Mouse (Mus musculus) erythroblast, embryonic 14.5 days (primary cell): ENCODE measurements around the gene Zc3h18. TPM values are rescaled to one million over a fixed set of nuclear protein-coding genes. Genes with fewer than 3 reads are reported as not detected.
A peak's percentile ranks its signal among the peaks of the same experiment; 100 is the strongest.

Experiments
- H3K27me3 ChIP-seq: 2 replicates; pipeline ENCODE4 v1.6.1; 2012; ENCODE audit warnings: inconsistent platforms; ENCODE audit not compliant: control insufficient read depth
- H3K36me3 ChIP-seq: 2 replicates; pipeline ENCODE4 v1.6.1; 2012; ENCODE audit warnings: mild to moderate bottlenecking, inconsistent platforms; ENCODE audit not compliant: control insufficient read depth
- H3K4me1 ChIP-seq: 2 replicates; pipeline ENCODE4 v1.6.1; 2012; ENCODE audit warnings: inconsistent platforms; ENCODE audit not compliant: control insufficient read depth
- H3K4me3 ChIP-seq: replicated peaks from 2 replicates; pipeline ENCODE3; 2012; ENCODE audit warnings: moderate library complexity, mild to moderate bottlenecking, inconsistent platforms
- H3K9me3 ChIP-seq: 2 replicates; pipeline ENCODE4 v1.6.1; 2012; ENCODE audit warnings: low read length, inconsistent platforms, mixed read lengths; ENCODE audit not compliant: control insufficient read depth
- GATA1 ChIP-seq: IDR thresholded peaks from 2 replicates; pipeline ENCODE4 v1.6.1; 2012; ENCODE audit warnings: low read length, inconsistent platforms, mixed read lengths
- TAL1 ChIP-seq: IDR thresholded peaks from 3 replicates; pipeline ENCODE4 v1.6.1; 2012; ENCODE audit warnings: low read length, inconsistent platforms, mixed read lengths
- polyA plus RNA-seq: library from polyadenylated mRNA; stranded (reverse); fragments of >175 nt; gene quantifications from 2 replicates; pipeline ENCODE4 v1.2.3, GENCODE M21; 2012

The Zc3h18 gene
- polyA plus RNA-seq, 1 experiment: 10.0 TPM

DNA sequence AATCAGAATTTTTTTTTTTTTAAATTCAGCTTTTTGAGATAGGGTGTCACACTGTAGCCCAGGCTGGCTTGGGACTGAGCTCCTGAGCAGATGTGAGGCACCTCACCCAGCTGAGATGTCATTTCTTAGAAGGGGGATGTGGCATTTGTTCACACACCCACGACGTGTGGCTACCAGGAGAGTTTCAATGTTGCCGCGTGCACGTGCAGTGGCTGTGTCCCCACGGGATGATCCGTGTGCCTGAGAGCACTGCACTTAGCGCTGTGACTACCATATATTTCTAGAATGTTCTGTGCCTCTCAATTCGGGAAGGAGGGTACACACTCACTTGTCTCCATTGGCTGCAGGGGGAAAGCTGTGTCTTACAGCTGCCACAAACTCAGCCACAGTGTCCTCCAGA lies 59.7 kb downstream of the Zc3h18 start:
- TF ChIP-seq GATA1: no peak
- no peak for TF ChIP-seq TAL1
- no peak overlapping the region for H3K4me3 ChIP-seq
- H3K36me3 ChIP-seq: peaks cover 43% of the 10 kb centered on the region
- H3K9me3 ChIP-seq: peaks cover 9% of the 10 kb centered on the region
- H3K4me1 ChIP-seq: peaks cover 28% of the 10 kb centered on the region
- peaks cover 20% of the 10 kb centered on the region for H3K27me3 ChIP-seq

- Histone ChIP-seq H3K4me1 (peaks cover 28% of the 10 kb centered on the region), H3K36me3 (peaks cover 43% of the 10 kb centered on the region), H3K27me3 (peaks cover 18% of the 10 kb centered on the region), H3K4me3 (no peak overlapping the region), H3K9me3 (peaks cover 9% of the 10 kb centered on the region)
- no peak for TF ChIP-seq GATA1
Measured at GRCm38 (mm10) chr8:122436586-122437125, 60.2 kb downstream of the Zc3h18 start.

- no peak for TF ChIP-seq TAL1
- no peak for TF ChIP-seq GATA1
- peaks cover 23% of the 10 kb centered on the region for H3K4me1 ChIP-seq
- H3K9me3 ChIP-seq: peaks cover 9% of the 10 kb centered on the region
- no peak overlapping the region for H3K4me3 ChIP-seq
- peaks cover 7% of the 10 kb centered on the region for H3K27me3 ChIP-seq
- peaks cover 43% of the 10 kb centered on the region for H3K36me3 ChIP-seq
Measured at GRCm38 (mm10) chr8:122437708-122438331, 61.4 kb downstream of the Zc3h18 start.

DNA sequence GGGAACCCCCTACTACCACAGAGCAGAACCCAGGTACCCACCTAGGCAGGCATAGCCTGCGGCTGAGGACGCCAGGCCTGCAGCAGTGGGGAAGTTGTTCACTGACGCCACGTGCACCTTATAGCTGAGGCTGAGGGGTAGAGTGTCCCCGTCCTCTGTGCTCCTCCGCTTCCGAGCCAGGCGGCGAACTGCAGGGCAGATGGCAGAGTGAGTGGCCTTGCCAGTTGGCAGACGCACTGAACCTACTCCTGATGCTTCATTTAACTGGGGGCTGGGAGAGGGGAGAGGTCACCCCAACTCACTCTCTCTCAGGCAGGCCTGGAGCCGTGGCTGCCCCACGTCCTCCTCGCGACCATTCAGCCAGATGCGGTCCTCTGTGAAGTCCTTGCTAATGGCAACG lies 62.9 kb downstream of the Zc3h18 start:
- TF ChIP-seq GATA1: no peak
- no peak for TF ChIP-seq TAL1
- Histone ChIP-seq H3K4me3 (no peak overlapping the region), H3K27me3 (0 out of 2 replicates have a peak, but pooled peaks cover 2% of the 10 kb centered on the region), H3K9me3 (peaks cover 9% of the 10 kb centered on the region), H3K36me3 (peaks cover 38% of the 10 kb centered on the region), H3K4me1 (peaks cover 26% of the 10 kb centered on the region)

- Histone ChIP-seq H3K27me3 (peaks cover 2% of the 10 kb centered on the region; the same call in 1 of the 2 replicates), H3K9me3 (peaks cover 4% of the 10 kb centered on the region), H3K4me3 (no peak overlapping the region), H3K4me1 (peaks cover 38% of the 10 kb centered on the region), H3K36me3 (peaks cover 30% of the 10 kb centered on the region)
- TF ChIP-seq GATA1: no peak
- no peak for TF ChIP-seq TAL1
Measured at GRCm38 (mm10) chr8:122441326-122441725, 64.9 kb downstream of the Zc3h18 start.

GRCm38 (mm10) chr8:122442356-122442755 lies 65.9 kb downstream of the Zc3h18 start:
- Histone ChIP-seq H3K9me3 (peaks cover 4% of the 10 kb centered on the region), H3K4me1 (peaks cover 36% of the 10 kb centered on the region)
- TF ChIP-seq TAL1 (no peak), GATA1 (no peak)

GRCm38 (mm10) chr8:122442781-122443180 lies 66.4 kb downstream of the Zc3h18 start:
- Histone ChIP-seq H3K36me3 (peaks cover 19% of the 10 kb centered on the region), H3K4me3 (peak overlapping the region; percentile 71), H3K27me3 (peaks cover 9% of the 10 kb centered on the region), H3K4me1 (peaks cover 36% of the 10 kb centered on the region), H3K9me3 (peaks cover 4% of the 10 kb centered on the region)
- TF ChIP-seq GATA1 (no peak), TAL1 (no peak)

More at GRCm38 (mm10) chr8:122442356-122442755, 65.9 kb downstream of the Zc3h18 start:
- Histone ChIP-seq H3K36me3 (peaks cover 22% of the 10 kb centered on the region), H3K27me3 (peaks cover 7% of the 10 kb centered on the region), H3K4me3 (peak overlapping the region; percentile 71)

GRCm38 (mm10) chr8:122443262-122444006 lies 67.0 kb downstream of the Zc3h18 start, which contains the start of gene Mvd:
Gene Mvd (minus strand): TSS chr8:122443422.
- Histone ChIP-seq H3K4me3 (peak within 1 kb of the TSS; percentile 71), H3K36me3 (peaks cover 15% of the 10 kb centered on the region), H3K9me3 (peaks cover 4% of the 10 kb centered on the region), H3K4me1 (peaks cover 34% of the 10 kb centered on the region), H3K27me3 (peaks cover 9% of the 10 kb centered on the region)
- TF ChIP-seq GATA1 (no peak), TAL1 (no peak)

DNA sequence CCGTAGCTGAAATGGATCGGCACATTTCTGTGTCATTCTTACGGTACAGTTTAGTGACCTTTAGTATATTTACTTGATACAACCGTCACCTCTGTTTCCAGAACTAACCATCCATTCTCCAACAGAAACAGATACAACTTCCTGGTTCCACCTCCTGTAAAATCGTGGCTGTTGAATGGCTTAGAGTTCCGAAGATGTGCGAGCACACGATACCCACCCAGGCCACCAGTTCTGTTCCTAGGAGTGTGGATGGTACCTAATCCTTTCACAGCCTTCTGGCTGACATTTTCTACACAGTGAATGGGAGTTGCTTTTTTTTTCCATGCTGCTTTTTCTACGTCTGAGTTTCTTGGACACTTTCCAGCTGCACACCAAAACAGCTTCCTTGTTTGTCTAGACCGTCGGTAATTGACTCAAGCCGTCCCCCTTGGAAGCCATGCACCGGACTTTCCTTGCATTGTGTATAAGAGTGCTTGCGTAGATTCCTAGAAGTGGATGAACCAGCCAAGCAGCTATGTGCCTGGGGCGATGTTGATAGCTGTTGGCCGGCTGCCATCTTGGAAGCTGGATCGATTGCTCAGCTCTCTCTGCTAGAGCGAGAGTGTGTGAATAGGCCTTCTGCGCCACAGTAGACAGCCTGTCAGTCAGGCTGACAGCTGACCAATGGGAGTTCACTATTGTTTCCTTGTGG lies 67.8 kb downstream of the Zc3h18 start:
- H3K9me3 ChIP-seq: peaks cover 3% of the 10 kb centered on the region
- H3K27me3 ChIP-seq: peaks cover 9% of the 10 kb centered on the region
- TF ChIP-seq GATA1: no peak
- no peak for TF ChIP-seq TAL1
- peaks cover 10% of the 10 kb centered on the region for H3K36me3 ChIP-seq
- H3K4me3 ChIP-seq: peak overlapping the region; percentile 71
- H3K4me1 ChIP-seq: peaks cover 30% of the 10 kb centered on the region
